Mouse (Mus musculus) neural tube, embryonic 14.5 days (tissue): ENCODE results near the gene Exoc4. TPM values are rescaled to one million over a fixed set of nuclear protein-coding genes. Genes with fewer than 3 reads are reported as not detected.

Experiments
- ATAC-seq: fragments of 200-750 bp; cut with Nextera tagmentation; 2 replicates; pipeline ENCODE4 v1.8.0; 2017; ENCODE audit warnings: low read depth, mild to moderate bottlenecking, moderate TSS enrichment, moderate library complexity
- H3K27ac ChIP-seq: fragments of 300-500 bp; sonication (generic); 2 replicates; pipeline ENCODE4 v1.5.1; 2014; ENCODE audit warnings: low read depth, mild to moderate bottlenecking, control low read depth, low read length, moderate library complexity, mixed read lengths
- H3K27me3 ChIP-seq: fragments of 300-500 bp; sonication (generic); 2 replicates; pipeline ENCODE4 v1.6.1; 2014; ENCODE audit warnings: low read length; ENCODE audit not compliant: control insufficient read depth, insufficient read depth
- H3K36me3 ChIP-seq: fragments of 300-500 bp; sonication (generic); 2 replicates; pipeline ENCODE4 v1.6.1; 2014; ENCODE audit warnings: low read length, mixed read lengths; ENCODE audit not compliant: control insufficient read depth, insufficient read depth
- H3K4me1 ChIP-seq: fragments of 300-500 bp; sonication (generic); 2 replicates; pipeline ENCODE4 v1.6.1; 2014; ENCODE audit warnings: low read length; ENCODE audit not compliant: control insufficient read depth, insufficient read depth
- H3K4me2 ChIP-seq: fragments of 300-500 bp; sonication (generic); 2 replicates; pipeline ENCODE4 v1.6.1; 2014; ENCODE audit warnings: mild to moderate bottlenecking, low read depth, low read length, control low read depth
- H3K4me3 ChIP-seq: fragments of 300-500 bp; sonication (generic); 2 replicates; pipeline ENCODE4 v1.5.1; 2014; ENCODE audit warnings: low read depth, low read length, control low read depth, mixed read lengths
- H3K9ac ChIP-seq: fragments of 300-500 bp; sonication (generic); replicated peaks from 2 replicates; pipeline ENCODE4 v1.6.1; 2014; ENCODE audit warnings: low read depth, mild to moderate bottlenecking, control low read depth, low read length, mixed read lengths
- H3K9me3 ChIP-seq: fragments of 300-500 bp; sonication (generic); 2 replicates; pipeline ENCODE4 v1.6.1; 2016; ENCODE audit warnings: low read length; ENCODE audit not compliant: control insufficient read depth
- WGBS: fragments of 180-500 bp; shearing (Covaris S2); extraction: QIAGEN DNeasy Blood & Tissue Kit; methylation state at CpG from one replicate; pipeline ENCODE4 v1.1.7; 2014; 5-methylcytosine and 5-hydroxymethylcytosine counted together
- polyA plus RNA-seq: library from polyadenylated mRNA; unstranded; fragments of >200 nt; fragmentation: Nextera tagmentation; extraction: Ambion mirVana; gene quantifications from 2 replicates; pipeline ENCODE4 v1.2.1, GENCODE M21; 2014

The Exoc4 gene
- polyA plus RNA-seq, 1 experiment from 2014 or later, result 37.0 TPM

DNA sequence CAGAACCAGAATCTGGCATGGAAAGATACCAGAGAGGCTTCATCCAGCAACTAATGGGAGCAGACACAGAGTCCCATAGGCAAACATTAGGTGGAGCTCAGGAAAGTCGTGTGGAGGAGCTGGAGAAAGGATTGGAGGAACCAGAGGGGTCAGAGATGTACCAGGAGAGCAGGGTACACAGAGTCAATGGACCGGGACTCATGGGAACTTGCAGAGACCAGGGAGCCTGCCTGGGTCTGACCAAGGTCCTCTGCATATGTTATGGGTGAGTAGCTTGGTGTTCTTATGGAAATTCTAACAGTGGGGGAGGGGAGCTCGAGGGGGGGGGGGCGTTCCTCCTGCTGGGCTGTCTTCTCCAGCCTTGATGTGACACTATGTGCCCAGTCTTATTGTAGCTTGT is 749.7 kb downstream of the Exoc4 start:
- Histone ChIP-seq H3K27me3 (no peaks in the 10 kb centered on the region), H3K36me3 (no peaks in the 10 kb centered on the region), H3K4me2 (no peak overlapping the region), H3K9ac (no peak overlapping the region), H3K9me3 (no peaks in the 10 kb centered on the region), H3K4me3 (no peak overlapping the region), H3K4me1 (no peaks in the 10 kb centered on the region), H3K27ac (no peak overlapping the region)
- 50% methylated on average over 4 of the region's 4 CpGs for WGBS
- no peak for ATAC-seq

GRCm38 (mm10) chr6:33999530-33999929 is 750.6 kb downstream of the Exoc4 start:
- H3K4me1 ChIP-seq, result no peaks in the 10 kb centered on the region
- 31% methylated on average over 7 of the region's 7 CpGs for WGBS
- ATAC-seq, result no peak

DNA sequence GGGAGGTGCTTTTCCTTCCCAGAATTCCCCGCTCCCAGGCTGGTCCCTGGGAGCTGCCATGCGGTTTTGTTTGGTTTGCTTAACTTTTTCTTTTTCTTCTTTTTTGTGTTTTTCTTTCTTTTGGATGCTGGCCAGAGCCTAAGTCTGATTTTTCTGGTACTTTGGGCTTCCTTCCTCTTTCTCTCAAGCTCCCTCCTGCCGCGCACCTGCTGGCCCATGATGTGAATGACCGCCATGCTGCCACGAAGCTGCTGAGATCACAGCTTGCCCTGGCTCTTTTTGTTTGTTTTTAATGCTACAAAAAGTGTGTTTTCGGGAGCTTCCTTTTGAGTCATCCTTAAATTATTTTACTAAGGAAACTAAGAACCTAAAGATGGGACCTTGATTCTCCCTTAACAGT is 751.8 kb downstream of the Exoc4 start:
- H3K4me2 ChIP-seq, result no peak overlapping the region
- H3K9ac ChIP-seq, result no peak overlapping the region
- no peak overlapping the region for H3K27ac ChIP-seq
- no peaks in the 10 kb centered on the region for H3K4me1 ChIP-seq
- H3K27me3 ChIP-seq, result no peaks in the 10 kb centered on the region
- ATAC-seq, result no peak
- 90% methylated on average over 7 of the region's 7 CpGs for WGBS
- no peak overlapping the region for H3K4me3 ChIP-seq
- no peaks in the 10 kb centered on the region for H3K9me3 ChIP-seq
- no peaks in the 10 kb centered on the region for H3K36me3 ChIP-seq

More at GRCm38 (mm10) chr6:33999530-33999929, 750.6 kb downstream of the Exoc4 start:
- H3K4me2 ChIP-seq, result no peak overlapping the region
- H3K27me3 ChIP-seq, result no peaks in the 10 kb centered on the region
- no peak overlapping the region for H3K27ac ChIP-seq
- H3K36me3 ChIP-seq, result no peaks in the 10 kb centered on the region
- H3K9me3 ChIP-seq, result no peaks in the 10 kb centered on the region
- H3K4me3 ChIP-seq, result no peak overlapping the region
- H3K9ac ChIP-seq, result no peak overlapping the region

GRCm38 (mm10) chr6:34003033-34003432 is 754.1 kb downstream of the Exoc4 start:
- no peaks in the 10 kb centered on the region for H3K27me3 ChIP-seq
- no peak overlapping the region for H3K4me2 ChIP-seq
- no peak overlapping the region for H3K4me3 ChIP-seq
- no peak overlapping the region for H3K27ac ChIP-seq
- H3K9me3 ChIP-seq, result no peaks in the 10 kb centered on the region
- 19% methylated on average over 1 of the region's 1 CpGs for WGBS
- H3K9ac ChIP-seq, result no peak overlapping the region
- ATAC-seq, result no peak
- H3K4me1 ChIP-seq, result no peaks in the 10 kb centered on the region
- no peaks in the 10 kb centered on the region for H3K36me3 ChIP-seq

- H3K36me3 ChIP-seq, result no peaks in the 10 kb centered on the region
- no peak overlapping the region for H3K27ac ChIP-seq
- no peaks in the 10 kb centered on the region for H3K9me3 ChIP-seq
- H3K4me1 ChIP-seq, result no peaks in the 10 kb centered on the region
- no peak overlapping the region for H3K4me2 ChIP-seq
- no peaks in the 10 kb centered on the region for H3K27me3 ChIP-seq
- H3K4me3 ChIP-seq, result no peak overlapping the region
- 60% methylated on average over 6 of the region's 6 CpGs for WGBS
- no peak for ATAC-seq
- no peak overlapping the region for H3K9ac ChIP-seq
Measured at GRCm38 (mm10) chr6:34013469-34013868, 764.6 kb downstream of the Exoc4 start.

Other genes starting within 250 kb of the Exoc4 start
- 121 and 124 TPM in 2 replicates for gene Chchd3, start 188.8 kb upstream of the Exoc4 start, polyA plus RNA-seq